Mouse (Mus musculus) monocyte, adult 2 months (primary cell): ENCODE measurements around the gene Sfxn3.

Experiments used
- DNase-seq, 2 experiments: peaks; one replicate each; pipeline ENCODE4 v3.0.0; 2022; ENCODE audit warnings: low spot score in 2 of 2, low read depth in 1 of 2

The Sfxn3 gene

DNA sequence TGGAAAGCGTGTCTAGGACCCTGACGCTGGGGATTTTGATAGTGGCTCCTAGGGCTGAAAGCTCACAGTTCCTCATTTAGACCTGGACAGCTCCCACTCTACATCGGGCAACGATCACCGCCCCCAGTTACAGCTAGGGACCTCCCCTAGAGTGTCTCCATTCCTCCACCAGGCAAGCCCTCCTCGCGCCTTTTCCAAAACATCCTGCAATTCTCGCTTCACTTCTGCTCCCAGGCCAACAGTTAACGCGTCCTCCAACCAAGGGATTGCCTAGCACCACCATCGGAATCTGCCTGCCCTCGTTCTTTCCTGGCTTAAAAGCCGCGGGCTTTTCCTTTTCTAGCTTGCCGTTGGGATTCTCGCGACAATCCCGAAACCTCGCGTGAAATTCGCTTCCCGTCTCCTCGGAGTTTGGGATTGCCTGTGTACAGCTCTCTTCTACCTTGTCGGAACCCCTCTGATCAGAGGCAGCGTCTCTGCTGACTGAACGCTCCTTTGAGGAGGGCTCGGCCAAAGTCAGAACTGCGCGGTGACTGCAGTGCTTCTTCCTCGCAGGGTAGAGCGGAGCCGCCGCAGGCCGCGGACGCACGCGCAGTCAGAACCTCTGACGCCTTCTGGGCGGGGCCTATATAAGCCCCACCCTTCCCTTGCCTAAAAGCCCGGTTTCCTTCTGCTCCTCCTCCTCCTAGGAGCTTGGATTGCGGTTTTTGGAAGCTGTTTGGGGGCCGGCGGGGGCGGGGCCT, 27.4 kb downstream of the Sfxn3 start, which contains the start of gene Kazald1:
Gene Kazald1 (plus strand): TSS at position 662 of the 743 bp plus-strand sequence.
- DNase-seq = peak; percentile 79 to 91

DNA sequence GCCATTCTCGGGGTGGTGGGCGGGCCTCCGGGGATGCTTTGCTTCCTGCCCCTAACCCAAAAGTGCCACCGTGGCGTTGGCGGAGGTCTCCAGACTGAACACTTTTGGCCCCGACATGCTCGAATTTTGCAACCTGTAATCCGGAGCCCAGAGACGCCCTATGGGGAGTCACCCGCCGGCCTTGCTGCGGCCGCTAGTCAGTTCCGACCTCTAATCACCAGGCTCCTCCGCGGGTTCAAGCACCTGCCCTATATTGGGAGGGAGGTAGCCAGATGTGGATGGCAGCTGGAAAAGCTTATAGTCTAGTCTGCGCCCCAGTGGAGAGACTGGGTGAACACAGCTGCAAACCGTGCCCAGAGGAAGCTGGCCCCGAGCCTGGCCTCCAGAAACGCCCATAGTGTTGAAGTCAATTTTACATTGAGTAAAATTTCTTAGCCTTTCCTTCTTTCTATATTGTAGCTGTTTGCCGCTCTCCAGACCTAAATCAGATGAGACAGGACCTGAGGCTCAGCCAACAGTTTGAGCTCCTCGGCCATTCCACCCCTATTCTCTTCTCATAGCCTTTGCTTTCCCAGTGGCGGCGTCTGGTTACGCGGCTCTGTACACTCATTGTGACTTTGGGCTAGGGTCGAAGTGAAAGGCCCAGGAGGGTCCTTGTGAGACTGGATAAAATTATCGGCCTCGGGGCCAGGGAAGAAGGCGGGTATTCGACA, 28.2 kb downstream of the Sfxn3 start:
- peak in 1 of 2 experiments; percentile 27 for DNase-seq

DNA sequence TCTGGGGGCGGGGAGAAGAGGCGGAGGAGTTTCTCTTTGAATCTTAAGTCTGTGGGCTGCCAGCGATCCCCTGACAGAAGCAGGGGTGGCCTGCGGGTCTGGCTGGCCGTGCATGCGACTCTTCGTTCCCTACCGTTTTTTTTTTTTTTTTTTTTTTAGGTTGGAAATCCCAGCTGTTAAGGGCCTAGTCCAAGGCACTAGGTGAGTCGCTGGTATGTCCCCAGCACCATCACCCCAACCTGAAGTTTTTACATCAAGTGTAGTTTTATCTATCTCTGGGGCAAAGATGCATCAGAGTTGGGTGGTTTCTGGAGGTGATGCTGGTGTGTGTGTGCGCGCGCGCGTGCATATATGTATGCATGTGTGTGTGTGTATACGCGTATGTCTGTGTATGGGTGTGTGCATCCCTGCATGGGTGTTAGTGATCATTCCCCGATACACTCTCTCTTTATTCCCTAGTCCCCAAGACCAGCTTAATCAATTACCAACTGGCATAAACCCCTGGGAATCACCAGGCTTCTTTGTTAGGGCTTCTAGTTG, 28.8 kb downstream of the Sfxn3 start:
- DNase-seq = no peak

DNA sequence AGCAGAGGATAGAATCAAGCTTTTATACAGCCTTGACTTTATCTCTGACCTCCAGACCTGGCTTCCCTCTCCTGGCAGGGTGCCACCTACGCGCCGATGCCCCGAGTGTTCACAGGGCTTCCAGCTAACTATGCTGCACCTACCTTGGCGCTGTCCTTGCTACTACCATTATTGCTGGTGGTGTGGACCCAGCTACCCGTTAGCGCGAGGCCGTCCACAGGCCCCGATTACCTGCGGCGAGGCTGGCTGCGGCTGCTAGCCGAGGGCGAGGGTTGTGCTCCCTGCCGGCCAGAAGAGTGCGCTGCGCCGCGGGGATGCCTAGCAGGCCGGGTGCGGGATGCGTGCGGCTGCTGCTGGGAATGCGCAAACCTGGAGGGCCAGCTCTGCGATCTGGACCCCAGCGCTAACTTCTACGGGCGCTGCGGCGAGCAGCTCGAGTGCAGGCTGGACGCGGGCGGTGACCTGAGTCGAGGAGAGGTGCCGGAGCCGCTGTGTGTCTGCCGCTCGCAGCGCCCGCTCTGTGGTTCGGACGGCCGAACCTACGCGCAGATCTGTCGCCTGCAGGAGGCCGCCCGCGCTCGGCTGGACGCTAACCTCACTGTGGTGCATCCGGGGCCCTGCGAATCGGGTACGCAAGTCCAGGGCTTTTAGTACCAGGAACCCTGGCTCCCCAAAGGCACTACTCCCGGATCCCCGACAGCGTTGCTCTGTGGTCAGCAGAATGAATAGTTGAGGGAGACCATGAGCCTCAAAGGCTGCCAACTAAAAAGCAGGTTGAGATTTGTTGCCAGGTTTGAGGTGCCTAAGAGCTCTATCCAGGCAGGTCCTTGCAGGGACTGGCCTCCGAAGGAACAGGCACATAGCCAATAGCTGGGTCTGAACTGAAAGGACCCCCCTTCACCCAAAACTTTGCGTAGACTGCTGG, 29.5 kb downstream of the Sfxn3 start:
- DNase-seq = no peak

DNA sequence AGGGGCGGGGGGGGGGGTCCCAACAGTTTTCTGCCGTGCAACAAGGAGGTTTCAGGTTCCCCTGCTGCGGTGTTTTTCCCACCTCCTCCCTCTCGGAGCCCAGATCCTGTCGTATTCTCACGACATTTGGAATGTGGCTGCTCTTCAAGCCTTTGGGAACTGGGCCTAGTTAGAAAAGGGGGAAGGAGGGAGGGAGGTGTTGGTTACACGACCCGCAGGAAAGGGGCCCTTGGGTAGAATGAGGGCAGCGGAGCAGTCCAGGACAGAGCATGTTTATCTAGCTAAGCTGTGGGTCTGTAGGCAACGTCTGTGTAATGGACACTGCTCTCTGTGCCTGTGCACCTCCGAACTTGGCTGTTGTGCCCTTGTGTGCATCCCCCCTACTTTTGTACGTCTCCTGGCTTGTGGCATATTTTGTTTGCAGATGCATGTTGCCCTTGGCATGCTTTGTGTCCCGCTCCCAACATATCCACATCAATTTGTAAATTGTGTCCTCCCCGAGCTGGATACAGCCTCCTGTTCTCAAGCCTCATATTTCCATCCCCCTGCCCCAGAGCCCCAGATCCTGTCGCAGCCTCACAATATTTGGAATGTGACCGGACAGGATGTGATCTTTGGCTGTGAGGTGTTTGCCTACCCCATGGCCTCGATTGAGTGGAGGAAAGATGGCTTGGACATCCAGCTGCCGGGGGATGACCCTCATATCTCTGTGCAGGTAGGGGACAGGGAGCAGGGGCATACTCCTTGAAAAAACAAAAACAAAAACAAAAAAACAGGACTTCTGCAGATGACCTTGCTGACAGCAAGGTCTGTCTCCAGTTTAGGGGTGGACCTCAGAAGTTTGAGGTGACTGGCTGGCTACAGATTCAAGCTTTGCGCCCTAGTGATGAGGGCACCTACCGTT, 30.7 kb downstream of the Sfxn3 start:
- DNase-seq = no peak

DNA sequence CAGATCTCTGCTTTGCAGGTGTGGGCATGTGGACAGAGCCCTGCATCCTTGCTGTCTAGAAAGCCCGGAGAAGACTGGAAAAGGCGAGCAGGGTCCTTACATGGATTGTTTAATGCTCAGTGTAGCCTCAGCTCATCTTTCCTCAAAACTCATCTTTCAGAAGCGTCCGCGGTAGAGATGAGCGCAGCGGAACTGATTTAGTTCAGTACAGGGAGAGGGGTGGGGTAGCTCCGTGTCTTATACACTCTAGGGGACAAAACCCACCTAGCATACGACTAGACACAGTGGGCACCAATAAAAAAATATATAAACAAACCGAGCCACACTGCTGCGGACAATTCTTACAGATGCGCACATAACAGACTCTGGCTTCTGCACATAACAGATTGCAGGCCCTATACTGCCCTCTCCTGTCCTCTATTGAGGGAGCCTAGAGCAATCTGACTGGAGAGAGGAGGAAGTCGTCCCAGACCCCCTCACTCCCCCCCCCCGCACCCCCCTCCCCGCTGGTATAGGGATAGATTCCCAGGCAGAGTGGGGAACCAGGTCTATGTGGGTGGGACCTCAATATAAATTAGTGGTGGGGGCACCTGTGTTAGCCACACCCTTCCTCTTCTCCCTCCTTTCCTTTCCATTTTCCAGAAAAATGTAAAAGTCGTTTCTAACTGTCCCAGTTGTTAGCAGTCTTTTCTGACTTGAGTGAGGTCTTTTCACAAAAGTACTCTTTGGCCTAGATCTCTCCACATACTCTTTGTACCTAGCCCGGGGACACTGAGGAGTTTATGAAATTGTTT, 31.9 kb downstream of the Sfxn3 start:
- DNase-seq = no peak

DNA sequence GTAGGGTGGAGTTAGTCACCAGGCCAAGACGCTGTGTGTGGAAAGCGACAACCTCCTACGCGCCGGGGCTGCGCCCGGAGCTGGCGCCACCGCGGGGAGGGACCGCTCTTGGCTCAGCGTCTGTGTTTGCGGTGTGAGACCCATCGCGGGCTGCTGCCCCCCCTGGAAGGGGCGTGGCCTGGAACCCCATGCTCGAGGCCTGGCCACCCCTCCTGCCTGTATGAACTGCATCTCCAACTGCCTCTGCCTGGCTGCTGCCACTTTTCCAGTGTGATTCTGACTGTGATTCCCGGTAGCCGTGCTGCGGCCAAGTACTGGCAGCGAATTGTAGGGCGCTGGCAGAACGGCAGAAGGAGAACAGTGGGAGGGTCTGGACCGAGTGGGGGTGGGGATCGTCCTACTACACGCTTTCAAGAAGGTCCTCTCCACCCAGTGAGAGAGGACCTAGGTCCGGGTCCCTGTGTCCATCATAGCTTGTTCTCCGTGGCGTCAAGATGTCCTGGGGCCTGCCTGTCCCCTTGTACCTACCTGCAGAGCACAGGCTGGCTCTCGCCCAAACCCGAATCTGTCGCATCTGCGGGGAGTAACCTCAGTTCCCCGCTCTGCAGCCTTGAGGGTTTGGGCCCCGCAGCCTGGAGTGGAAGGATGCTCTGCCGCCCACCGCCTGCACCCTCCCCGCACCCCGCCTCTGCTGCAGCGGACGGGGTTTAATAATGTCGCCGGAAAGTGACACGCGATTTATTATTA, 32.6 kb downstream of the Sfxn3 start:
- DNase-seq = peak; percentile 41 to 46

DNA sequence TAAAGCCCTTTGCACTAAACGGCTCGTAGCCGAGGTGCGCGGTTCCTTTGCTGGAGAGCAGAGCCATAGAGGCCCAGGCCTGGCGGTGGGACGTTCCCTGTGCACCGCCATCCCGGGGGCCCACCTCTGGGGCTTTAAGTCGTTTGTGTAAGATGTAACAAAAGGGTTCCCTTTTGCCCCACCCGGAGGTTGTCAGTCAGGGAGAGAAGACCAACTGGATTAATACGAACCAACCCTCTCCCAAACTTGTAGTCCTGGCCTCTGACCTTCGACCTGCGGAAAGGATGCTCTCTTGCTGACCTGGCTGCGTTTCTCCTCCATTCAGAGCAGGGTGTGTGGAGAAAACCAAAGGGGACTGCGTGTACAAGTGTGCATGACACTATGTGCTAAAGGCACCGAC, 33.4 kb downstream of the Sfxn3 start:
- DNase-seq = no peak

DNA sequence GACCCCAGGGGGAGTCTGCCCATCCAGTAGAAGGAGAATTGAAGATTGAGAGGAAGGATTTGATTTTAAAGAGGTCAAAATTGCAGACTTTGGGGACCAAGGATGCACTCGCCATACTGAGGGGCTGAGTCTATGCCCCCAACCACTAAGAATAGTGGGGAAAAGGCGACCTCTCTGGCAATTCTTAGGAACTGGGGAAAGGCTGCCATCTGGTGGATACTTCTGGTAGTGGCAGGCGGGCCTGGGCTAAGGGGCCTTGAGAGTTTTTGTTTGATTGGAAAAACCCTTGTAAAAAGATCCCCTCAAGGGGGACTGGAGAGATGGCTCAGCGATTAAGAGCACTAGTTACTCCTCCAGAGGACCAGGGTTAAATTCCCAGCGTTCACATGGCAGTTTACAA, 34.0 kb downstream of the Sfxn3 start:
- DNase-seq = peak in 1 of 2 experiments; percentile 49

DNA sequence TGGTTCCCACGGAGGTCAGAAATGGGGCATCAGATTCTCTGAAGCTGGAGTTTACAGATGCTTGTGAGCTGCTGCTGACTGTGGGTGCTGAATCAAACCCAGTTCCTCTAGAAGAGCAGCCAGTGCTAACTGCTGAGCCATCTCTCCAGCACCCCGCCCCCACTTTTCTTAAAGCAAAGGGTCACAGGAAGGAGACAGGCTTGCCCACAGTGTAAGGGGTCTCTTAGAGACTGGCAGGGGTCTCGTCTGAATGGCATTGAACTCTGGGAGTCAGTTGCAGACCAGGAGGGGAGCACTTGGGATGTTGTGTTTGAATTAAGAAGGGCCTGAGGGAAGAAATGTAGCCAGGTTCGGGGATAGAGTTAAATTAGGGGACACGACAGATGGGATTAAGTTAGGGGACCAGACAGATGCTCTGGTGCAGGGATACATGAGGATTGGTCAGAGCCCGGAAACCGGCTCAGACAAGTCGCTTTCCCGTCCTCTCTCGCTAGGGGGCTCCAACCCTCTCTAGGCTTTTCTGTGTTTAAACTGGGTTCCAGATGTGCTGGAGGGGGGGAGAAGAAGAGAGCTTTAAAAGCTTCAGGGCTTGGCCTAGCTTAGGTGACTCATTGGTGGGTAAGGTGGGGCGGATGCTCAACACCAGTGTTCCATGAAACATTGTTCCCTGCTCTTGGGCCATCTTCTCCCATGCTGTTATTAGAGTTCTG, 34.7 kb downstream of the Sfxn3 start:
- DNase-seq = no peak

DNA sequence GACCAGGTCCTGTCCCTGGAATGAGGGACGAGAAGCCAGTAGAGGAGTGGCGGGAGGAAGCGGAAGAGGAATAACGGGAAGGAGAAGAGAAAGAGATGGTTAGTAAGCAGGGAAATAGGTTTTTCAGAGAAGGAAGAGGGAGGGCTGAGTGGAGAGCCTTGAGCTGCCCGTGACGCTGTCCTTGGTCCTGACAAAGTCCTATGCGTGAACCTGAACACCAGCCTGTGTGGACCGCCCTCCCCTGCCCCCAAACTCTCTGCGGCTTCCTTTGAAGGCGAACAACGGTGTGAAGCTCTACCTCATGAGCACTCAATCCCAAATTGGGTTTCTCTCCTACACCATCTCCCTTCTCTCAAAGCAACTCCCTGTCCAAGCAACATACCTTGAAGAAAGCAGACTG, 50.6 kb downstream of the Sfxn3 start:
- no peak for DNase-seq

DNA sequence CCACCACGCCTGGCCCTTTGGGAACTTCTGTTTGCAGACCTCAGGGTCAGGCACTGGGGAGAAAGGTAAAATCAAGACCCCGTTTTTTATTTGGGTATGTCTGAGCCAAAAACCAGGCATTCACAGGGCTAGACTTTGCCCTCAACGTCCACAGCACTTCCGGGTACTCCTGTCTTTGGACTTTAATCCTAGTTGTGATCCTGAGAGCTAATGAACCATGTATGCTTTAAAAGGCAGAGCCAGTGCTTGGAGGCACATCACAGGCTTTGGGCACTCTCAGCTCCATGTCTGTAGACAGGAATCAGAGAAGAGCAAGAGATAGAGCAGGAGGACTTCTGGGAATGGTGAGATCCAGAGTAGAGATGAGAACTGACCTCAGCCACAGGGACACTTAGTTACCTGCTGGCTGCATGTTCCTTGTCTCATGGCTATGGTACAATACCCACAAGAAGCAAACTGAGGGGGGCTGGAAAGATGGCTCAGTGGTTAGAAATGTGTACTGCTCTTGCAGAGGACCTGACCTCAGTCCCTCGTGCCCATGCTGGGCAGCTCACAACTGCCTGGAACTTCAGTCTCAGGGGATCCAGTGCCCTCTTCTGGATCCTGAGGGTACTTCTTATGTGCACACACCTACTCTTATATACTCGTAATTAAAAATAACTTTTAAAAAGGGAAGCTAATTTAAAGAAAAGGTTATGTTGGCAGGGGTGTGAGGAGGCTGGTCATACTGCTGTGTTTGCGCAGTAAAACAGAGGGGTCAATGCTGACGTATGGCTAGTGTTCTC, 53.4 kb downstream of the Sfxn3 start:
- no peak for DNase-seq

DNA sequence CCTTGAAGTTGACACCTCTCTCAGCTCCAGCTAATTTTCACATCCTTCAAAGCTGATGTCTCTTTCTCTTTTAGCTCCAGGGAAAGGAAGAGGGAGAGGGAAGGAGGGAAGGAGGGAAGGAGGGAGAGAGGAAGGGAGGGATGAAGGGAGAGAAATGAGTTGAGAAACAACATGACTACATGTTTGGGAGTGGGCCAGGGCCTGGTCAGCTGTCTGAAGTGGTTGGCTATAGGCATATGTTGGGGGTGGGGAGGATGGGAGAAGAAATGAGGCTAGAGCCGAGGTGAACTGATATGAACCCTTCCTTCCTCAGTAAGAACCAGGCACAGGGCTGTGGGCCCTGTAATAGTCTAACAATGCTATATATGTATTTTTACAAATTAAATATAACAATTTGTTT, 58.3 kb downstream of the Sfxn3 start:
- no peak for DNase-seq
